Mouse (Mus musculus): ENCODE results near the gene Col25a1. TPM values are rescaled to one million over a fixed set of nuclear protein-coding genes. Genes with fewer than 3 reads are reported as not detected.

Col25a1 gene
- total RNA-seq (2023), result 0.16 TPM in 1 of 2 replicates, not detected in the other

GRCm38 (mm10) chr3:130131201-130131600, at the start of gene Col25a1:
TSS of gene Col25a1 (plus strand) at chr3:130131501.

GRCm38 (mm10) chr3:130617439-130617898, 486.2 kb downstream of the Col25a1 start, which contains the start of gene Etnppl:
TSS of gene Etnppl (plus strand) at chr3:130617448.

Other genes with a start within 250 kb of the Col25a1 start
- 10.8 and 11.3 TPM in 2 replicates for gene Casp6, start 230.1 kb upstream of the Col25a1 start, total RNA-seq (2023)
- 21.3 and 21.9 TPM in 2 replicates for gene Mcub, start 161.3 kb upstream of the Col25a1 start, total RNA-seq (2023)
- gene Sec24b, start 69.9 kb upstream of the Col25a1 start, total RNA-seq (2023), result 64.8 and 99.7 TPM in 2 replicates